Mouse (Mus musculus) liver, postnatal 0 days (tissue): Measurements from ENCODE around the gene Mrpl38.

Source experiments
- CTCF ChIP-seq: sonication (generic); IDR thresholded peaks from 2 replicates; pipeline ENCODE4 v1.5.1; 2016; ENCODE audit warnings: antibody characterized with exemption, low read depth
- EP300 ChIP-seq: IDR thresholded peaks from 2 replicates; pipeline ENCODE4 v1.6.1; 2016; ENCODE audit warnings: antibody characterized with exemption, low read depth, mild to moderate bottlenecking

- TF ChIP-seq CTCF = no peak
- TF ChIP-seq EP300 = no peak
Measured at GRCm38 (mm10) chr11:116107777-116108285, 30.8 kb downstream of the Mrpl38 start.
